Mouse (Mus musculus): ENCODE measurements at regions not wholly inside any gene's neighbourhood (a gene's known extent, or its start where the extent isn't known, plus 50 kb on each side); places are given as distances from the start of the nearest gene placed in this dataset.

- DNase-seq (ENCODE audit: low spot score), result no peak
- intact Hi-C loops (cut with DNase I), result loop anchor here (1.0 to 5.0 kb wide), 2 partner anchors 148 to 285 kb away; no protein-coding TSS in a partner anchor
Measured at GRCm38 (mm10) chr14:31942266-31942960, 86.4 kb upstream of the Galnt15 start.

DNA sequence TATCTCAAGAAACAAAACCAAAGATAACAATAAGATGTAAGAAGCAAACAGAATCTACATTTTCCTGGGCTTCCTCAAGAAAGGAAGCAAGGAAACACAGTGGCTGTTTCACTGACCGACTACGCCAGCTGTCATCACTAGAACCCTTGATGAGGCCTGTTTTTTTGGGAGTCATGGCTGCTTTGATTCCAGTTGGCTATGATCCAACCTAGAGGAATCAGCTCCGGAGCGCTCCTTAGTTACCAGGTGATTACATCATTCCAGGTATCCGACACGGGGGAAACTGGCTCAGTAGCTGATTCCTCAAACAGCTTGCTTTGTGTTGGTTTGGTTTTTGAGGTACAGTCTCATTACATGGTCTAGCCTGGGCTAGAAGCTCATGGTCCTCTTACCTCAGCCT is 84.1 kb upstream of the Galnt15 start:
- no peak for DNase-seq (ENCODE audit: low spot score)
- intact Hi-C loops (cut with DNase I), result loop anchor here (5.0 kb wide), 1 partner anchor 287 kb away; no protein-coding TSS in a partner anchor

GRCm38 (mm10) chr14:31945125-31945524 is 83.7 kb upstream of the Galnt15 start:
- intact Hi-C loops (cut with DNase I), result no loop called here
- DNase-seq (ENCODE audit: low spot score), result no peak

DNA sequence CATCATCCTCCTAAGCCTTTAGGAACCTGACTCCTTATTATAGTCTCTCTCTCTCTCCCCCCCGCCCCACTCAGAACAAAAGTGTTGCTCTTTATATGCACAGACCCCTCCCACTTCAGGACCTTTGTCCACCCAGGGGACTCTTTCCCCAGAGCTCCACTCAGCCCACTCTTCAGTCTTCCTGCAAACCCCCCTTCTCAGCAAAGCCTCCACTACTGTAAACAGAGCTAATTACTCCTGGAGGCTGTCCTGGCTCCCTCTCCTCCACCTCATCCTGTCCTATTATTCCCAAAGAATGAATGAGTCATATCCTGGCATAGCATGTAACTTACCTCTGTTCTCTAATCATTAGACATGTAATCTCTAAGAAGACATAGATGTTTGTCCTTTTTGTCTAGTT is 82.8 kb upstream of the Galnt15 start:
- intact Hi-C loops (cut with DNase I), result no loop called here
- DNase-seq (ENCODE audit: low spot score), result no peak

GRCm38 (mm10) chr14:31947246-31947645 is 81.5 kb upstream of the Galnt15 start:
- intact Hi-C loops (cut with DNase I), result no loop called here
- no peak for DNase-seq (ENCODE audit: low spot score)

DNA sequence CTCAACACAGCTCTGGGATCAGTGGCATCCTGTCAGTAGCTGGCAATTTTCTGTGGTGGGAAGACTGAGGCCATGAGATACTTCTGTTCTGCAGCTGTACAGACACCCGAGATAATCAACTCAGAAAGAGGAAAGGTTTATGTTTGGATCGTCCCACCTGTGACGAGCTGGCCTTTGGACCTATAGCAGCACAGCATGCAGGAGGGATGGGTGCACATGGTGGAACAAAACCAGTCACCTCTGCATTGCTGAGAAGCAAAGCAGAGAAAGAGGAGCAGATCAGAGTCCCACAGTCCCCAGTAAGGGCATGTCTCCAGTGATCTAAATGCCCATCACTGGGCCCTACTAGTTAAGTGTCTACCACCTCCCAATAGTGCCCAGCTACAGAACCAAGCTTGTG is 76.9 kb upstream of the Galnt15 start:
- intact Hi-C loops (cut with DNase I), result loop anchor here (5.0 kb wide), 1 partner anchor 240 kb away; no protein-coding TSS in a partner anchor
- DNase-seq (ENCODE audit: low spot score), result no peak

- intact Hi-C loops (cut with DNase I), result loop anchor here (5.0 kb wide), 1 partner anchor 239 kb away; no protein-coding TSS in a partner anchor
- no peak for DNase-seq (ENCODE audit: low spot score)
Measured at GRCm38 (mm10) chr14:31953783-31954182, 75.0 kb upstream of the Galnt15 start.

GRCm38 (mm10) chr14:31954945-31955344 is 73.8 kb upstream of the Galnt15 start:
- intact Hi-C loops (cut with DNase I), result loop anchor here (1.0 to 5.0 kb wide), 3 partner anchors 77 to 237 kb away; no protein-coding TSS in a partner anchor
- no peak for DNase-seq (ENCODE audit: low spot score)

GRCm38 (mm10) chr14:31957211-31957638 is 71.6 kb upstream of the Galnt15 start:
- intact Hi-C loops (cut with DNase I), result no loop called here
- DNase-seq (ENCODE audit: low spot score), result peak; percentile 59

- peak; percentile 67 for DNase-seq (ENCODE audit: low spot score)
- intact Hi-C loops (cut with DNase I), result loop anchor here (2.0 kb wide), 1 partner anchor 44 kb away; no protein-coding TSS in a partner anchor
Measured at GRCm38 (mm10) chr14:31960201-31960854, 68.5 kb upstream of the Galnt15 start.

DNA sequence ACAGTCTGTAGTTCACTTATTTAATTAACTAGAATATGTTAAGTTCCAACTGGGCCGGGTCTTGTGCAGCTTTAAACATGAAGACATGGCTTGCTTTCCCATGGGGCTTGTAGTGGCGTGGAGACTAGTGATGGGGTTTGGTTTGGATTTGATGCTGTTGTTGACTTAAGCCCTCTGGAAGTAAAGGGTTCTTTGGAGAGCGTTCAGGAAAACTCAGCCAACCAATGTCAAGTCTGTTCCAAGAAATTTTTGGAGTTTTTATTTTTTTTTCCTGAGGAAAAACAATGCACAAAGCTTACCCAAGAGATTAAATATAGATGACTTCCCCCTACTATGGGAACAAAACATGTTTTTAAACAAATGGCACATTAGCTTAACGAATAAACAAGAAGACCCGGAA is 67.3 kb upstream of the Galnt15 start:
- intact Hi-C loops (cut with DNase I), result loop anchor here (2.0 kb wide), 1 partner anchor 43 kb away; no protein-coding TSS in a partner anchor
- peak; percentile 66 for DNase-seq (ENCODE audit: low spot score)

- intact Hi-C loops (cut with DNase I), result no loop called here
- peak; percentile 56 for DNase-seq (ENCODE audit: low spot score)
Measured at GRCm38 (mm10) chr14:31963131-31963911, 65.5 kb upstream of the Galnt15 start.

DNA sequence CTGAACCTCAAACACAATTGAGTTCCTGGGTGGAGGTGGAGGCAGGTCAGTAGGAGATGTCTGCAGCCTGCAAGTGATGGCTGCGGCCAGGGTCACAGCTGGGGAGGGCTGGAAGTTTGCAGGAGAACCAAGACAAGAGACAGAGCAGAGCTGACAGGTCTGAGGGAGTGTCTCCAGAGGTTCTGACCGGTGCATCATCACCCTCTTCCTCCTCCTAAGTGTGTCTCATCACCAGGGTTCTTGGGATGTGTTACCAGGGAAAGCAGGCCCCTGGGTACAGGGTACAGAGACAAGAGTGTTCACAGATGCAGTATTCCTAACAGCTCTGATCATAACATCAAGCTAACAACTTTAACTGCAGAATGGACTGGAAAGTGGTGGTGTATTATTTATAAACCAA is 64.7 kb upstream of the Galnt15 start:
- intact Hi-C loops (cut with DNase I), result no loop called here

DNA sequence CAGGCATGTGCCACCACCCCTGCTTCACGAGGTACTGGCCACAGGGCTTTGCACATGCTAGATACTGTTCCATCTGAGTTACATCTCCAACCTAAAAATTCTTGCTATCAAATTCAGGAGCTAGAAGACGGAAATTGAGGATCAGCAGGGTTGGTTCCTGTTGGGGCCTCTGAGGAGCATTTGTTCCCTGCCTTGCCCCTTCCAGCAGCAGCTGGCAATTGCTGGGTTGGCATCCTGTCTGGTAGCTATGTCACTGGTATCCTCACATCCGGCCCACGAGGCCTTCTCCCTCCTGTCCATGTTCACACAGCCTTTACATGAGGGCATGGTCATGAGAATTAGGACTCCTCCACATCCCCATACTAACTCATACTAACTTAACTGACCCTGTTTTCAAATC is 64.0 kb upstream of the Galnt15 start:
- intact Hi-C loops (cut with DNase I), result no loop called here
- DNase-seq (ENCODE audit: low spot score), result no peak

More for the DNA sequence above, 64.7 kb upstream of the Galnt15 start:
- no peak for DNase-seq (ENCODE audit: low spot score)

DNA sequence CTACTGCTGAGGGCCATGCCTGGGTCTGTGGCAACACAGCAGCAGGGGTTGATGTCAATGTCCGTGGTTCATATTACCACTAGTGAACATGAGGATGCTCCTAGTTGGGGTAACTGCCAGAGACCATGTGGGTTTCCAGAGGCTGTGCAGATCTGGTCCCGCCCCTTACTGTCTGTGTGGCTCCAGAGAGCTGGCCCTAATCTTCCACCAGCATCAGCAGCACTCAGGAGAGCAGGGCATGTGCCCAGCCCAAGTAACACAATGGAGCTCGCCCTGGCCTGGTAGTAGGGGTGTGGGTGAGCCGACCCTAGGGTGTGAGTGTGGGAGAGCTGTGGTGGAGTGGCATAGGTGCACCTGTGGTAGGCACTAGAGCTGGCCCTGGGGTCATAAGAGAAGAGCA is 59.3 kb upstream of the Galnt15 start:
- no peak for DNase-seq (ENCODE audit: low spot score)
- intact Hi-C loops (cut with DNase I), result no loop called here

GRCm38 (mm10) chr14:31970245-31970830 is 58.5 kb upstream of the Galnt15 start:
- intact Hi-C loops (cut with DNase I), result no loop called here
- DNase-seq (ENCODE audit: low spot score), result no peak

GRCm38 (mm10) chr14:31970851-31971250 is 57.9 kb upstream of the Galnt15 start:
- no peak for DNase-seq (ENCODE audit: low spot score)
- intact Hi-C loops (cut with DNase I), result no loop called here

GRCm38 (mm10) chr14:31973702-31974101 is 55.1 kb upstream of the Galnt15 start:
- no peak for DNase-seq (ENCODE audit: low spot score)
- intact Hi-C loops (cut with DNase I), result no loop called here

GRCm38 (mm10) chr14:31978196-31978595 is 50.6 kb upstream of the Galnt15 start:
- intact Hi-C loops (cut with DNase I), result no loop called here

GRCm38 (mm10) chr14:31978690-31979089 is 50.1 kb upstream of the Galnt15 start:
- DNase-seq (ENCODE audit: low spot score), result no peak
- intact Hi-C loops (cut with DNase I), result no loop called here

More at GRCm38 (mm10) chr14:31978196-31978595, 50.6 kb upstream of the Galnt15 start:
- DNase-seq (ENCODE audit: low spot score), result no peak
